Mouse (Mus musculus) forebrain, embryonic 11.5 days (tissue): ENCODE measurements around the gene Cbfa2t2. TPM values are rescaled to one million over a fixed set of nuclear protein-coding genes. Genes with fewer than 3 reads are reported as not detected.
"Not testable (repeated sequence)": the region's sequence is repeated elsewhere in the genome, so short reads cannot be mapped to it uniquely, and the experiment has no call there.

ENCODE experiments used
- ATAC-seq: fragments of 200-750 bp; cut with Nextera tagmentation; replicated peaks from 2 replicates; pipeline ENCODE4 v1.8.0; 2017; ENCODE audit warnings: moderate TSS enrichment; ENCODE audit not compliant: low FRiP score
- DNase-seq: peaks from one replicate; pipeline ENCODE4 v3.0.0-alpha.2; 2017; ENCODE audit warnings: low spot score
- H3K27ac ChIP-seq: fragments of 300-500 bp; sonication (generic); 2 replicates; pipeline ENCODE4 v1.5.1; 2014; ENCODE audit warnings: low read depth, low read length
- H3K27me3 ChIP-seq: fragments of 300-500 bp; sonication (generic); 2 replicates; pipeline ENCODE4 v1.6.1; 2014; ENCODE audit warnings: mild to moderate bottlenecking, low read length, mixed read lengths; ENCODE audit not compliant: control insufficient read depth, insufficient read depth
- H3K36me3 ChIP-seq: fragments of 300-500 bp; sonication (generic); 2 replicates; pipeline ENCODE4 v1.6.1; 2014; ENCODE audit warnings: mild to moderate bottlenecking, low read length, moderate library complexity, mixed read lengths; ENCODE audit not compliant: control insufficient read depth, insufficient read depth
- H3K4me1 ChIP-seq: fragments of 300-500 bp; sonication (generic); replicated peaks from 2 replicates; pipeline ENCODE4 v1.6.1; 2014; ENCODE audit warnings: low read length, mixed read lengths; ENCODE audit not compliant: control insufficient read depth, insufficient read depth
- H3K4me2 ChIP-seq: fragments of 300-500 bp; sonication (generic); 2 replicates; pipeline ENCODE4 v1.6.1; 2014; ENCODE audit warnings: low read depth, mild to moderate bottlenecking, low read length, moderate library complexity, mixed read lengths; ENCODE audit not compliant: severe bottlenecking
- H3K4me3 ChIP-seq: fragments of 300-500 bp; sonication (generic); 2 replicates; pipeline ENCODE4 v1.5.1; 2014; ENCODE audit warnings: low read depth, low read length
- H3K9ac ChIP-seq: fragments of 300-500 bp; sonication (generic); 2 replicates; pipeline ENCODE4 v1.6.1; 2014; ENCODE audit warnings: low read length
- H3K9me3 ChIP-seq: fragments of 300-500 bp; sonication (generic); 2 replicates; pipeline ENCODE4 v1.6.1; 2016; ENCODE audit warnings: low read length, mixed read lengths; ENCODE audit not compliant: control insufficient read depth
- WGBS: fragments of 180-500 bp; shearing (Covaris S2); extraction: QIAGEN DNeasy Blood & Tissue Kit; methylation state at CpG from one replicate; pipeline ENCODE4 v1.1.7; 2014; 5-methylcytosine and 5-hydroxymethylcytosine counted together
- polyA plus RNA-seq: library from polyadenylated mRNA; unstranded; fragments of >200 nt; fragmentation: Nextera tagmentation; extraction: Ambion mirVana; gene quantifications from 2 replicates; pipeline ENCODE4 v1.2.1, GENCODE M21; 2014

Cbfa2t2 gene
- polyA plus RNA-seq, 1 experiment from 2014 or later: 71.6 TPM

- no peaks in the 10 kb centered on the region for H3K36me3 ChIP-seq
- no peaks in the 10 kb centered on the region for H3K9me3 ChIP-seq
- H3K4me1 ChIP-seq: peaks cover 3% of the 10 kb centered on the region; the same call in 1 of the 2 replicates
- H3K27ac ChIP-seq: peak overlapping the region; percentile 51; the same call in 1 of the 2 replicates
- H3K27me3 ChIP-seq: no peaks in the 10 kb centered on the region
- no peak overlapping the region for H3K4me3 ChIP-seq
- H3K4me2 ChIP-seq: no peak overlapping the region
- WGBS: 52% methylated on average over 1 of the region's 1 CpGs
- ATAC-seq: peak; percentile 78
- DNase-seq: peak; percentile 74
- H3K9ac ChIP-seq: no peak overlapping the region
Measured at GRCm38 (mm10) chr2:154465914-154466335, 29.6 kb downstream of the Cbfa2t2 start.

- H3K4me1 ChIP-seq: peaks cover 3% of the 10 kb centered on the region; the same call in 1 of the 2 replicates
- ATAC-seq: no peak
- DNase-seq: no peak
Measured at GRCm38 (mm10) chr2:154467139-154467538, 30.9 kb downstream of the Cbfa2t2 start.

GRCm38 (mm10) chr2:154474251-154475061, 38.2 kb downstream of the Cbfa2t2 start:
- Histone ChIP-seq H3K4me3 (no peak overlapping the region), H3K4me1 (no peaks in the 10 kb centered on the region)
- WGBS: 78% methylated on average over 1 of the region's 1 CpGs

More at GRCm38 (mm10) chr2:154467139-154467538, 30.9 kb downstream of the Cbfa2t2 start:
- no peak overlapping the region for H3K4me2 ChIP-seq
- WGBS: 88% methylated on average over 5 of the region's 5 CpGs
- H3K27ac ChIP-seq: no peak overlapping the region
- H3K4me3 ChIP-seq: no peak overlapping the region
- H3K9ac ChIP-seq: no peak overlapping the region
- no peaks in the 10 kb centered on the region for H3K27me3 ChIP-seq
- no peaks in the 10 kb centered on the region for H3K9me3 ChIP-seq
- H3K36me3 ChIP-seq: no peaks in the 10 kb centered on the region

GRCm38 (mm10) chr2:154475062-154475349, 38.7 kb downstream of the Cbfa2t2 start:
- Histone ChIP-seq H3K27me3 (no peaks in the 10 kb centered on the region), H3K9ac (no peak overlapping the region), H3K9me3 (no peaks in the 10 kb centered on the region), H3K4me3 (no peak overlapping the region), H3K4me1 (no peaks in the 10 kb centered on the region), H3K27ac (no peak overlapping the region), H3K36me3 (no peaks in the 10 kb centered on the region), H3K4me2 (no peak overlapping the region)
- WGBS: 88% methylated on average over 1 of the region's 1 CpGs
- no peak for DNase-seq
- no peak for ATAC-seq

More at GRCm38 (mm10) chr2:154474251-154475061, 38.2 kb downstream of the Cbfa2t2 start:
- DNase-seq (no peak), ATAC-seq (no peak)
- H3K4me2 ChIP-seq: no peak overlapping the region
- H3K27ac ChIP-seq: peak overlapping the region; percentile 18; the same call in 1 of the 2 replicates
- H3K9me3 ChIP-seq: no peaks in the 10 kb centered on the region
- H3K36me3 ChIP-seq: no peaks in the 10 kb centered on the region
- no peak overlapping the region for H3K9ac ChIP-seq
- no peaks in the 10 kb centered on the region for H3K27me3 ChIP-seq

GRCm38 (mm10) chr2:154475861-154476260, 39.6 kb downstream of the Cbfa2t2 start:
- DNase-seq: no peak
- Histone ChIP-seq H3K4me2 (no peak overlapping the region), H3K36me3 (no peaks in the 10 kb centered on the region), H3K9ac (no peak overlapping the region), H3K9me3 (no peaks in the 10 kb centered on the region), H3K27ac (no peak overlapping the region), H3K4me3 (no peak overlapping the region), H3K4me1 (no peaks in the 10 kb centered on the region), H3K27me3 (no peaks in the 10 kb centered on the region)
- ATAC-seq: no peak
- WGBS: 97% methylated on average over 7 of the region's 7 CpGs

- no peak overlapping the region for H3K4me2 ChIP-seq
- H3K36me3 ChIP-seq: no peaks in the 10 kb centered on the region
- H3K4me1 ChIP-seq: no peaks in the 10 kb centered on the region
- no peak overlapping the region for H3K9ac ChIP-seq
- no peaks in the 10 kb centered on the region for H3K9me3 ChIP-seq
- ATAC-seq: no peak
- H3K27ac ChIP-seq: no peak overlapping the region
- 81% methylated on average over 3 of the region's 3 CpGs for WGBS
- no peak for DNase-seq
- no peaks in the 10 kb centered on the region for H3K27me3 ChIP-seq
- no peak overlapping the region for H3K4me3 ChIP-seq
Measured at GRCm38 (mm10) chr2:154477028-154477427, 40.7 kb downstream of the Cbfa2t2 start.

- H3K36me3 ChIP-seq: no peaks in the 10 kb centered on the region
- no peak for DNase-seq
- no peaks in the 10 kb centered on the region for H3K27me3 ChIP-seq
- H3K9ac ChIP-seq: no peak overlapping the region
- no peaks in the 10 kb centered on the region for H3K9me3 ChIP-seq
- H3K4me3 ChIP-seq: no peak overlapping the region
- H3K27ac ChIP-seq: no peak overlapping the region
- no peak for ATAC-seq
- H3K4me2 ChIP-seq: no peak overlapping the region
- no peaks in the 10 kb centered on the region for H3K4me1 ChIP-seq
Measured at GRCm38 (mm10) chr2:154491788-154492187, 55.5 kb downstream of the Cbfa2t2 start.

- DNase-seq, H3K4me3 ChIP-seq, H3K4me1 ChIP-seq: not testable (repeated sequence)
Measured at GRCm38 (mm10) chr2:154493559-154493958, 57.3 kb downstream of the Cbfa2t2 start.

GRCm38 (mm10) chr2:154495021-154495420, 58.7 kb downstream of the Cbfa2t2 start:
- Histone ChIP-seq H3K4me1 (no peaks in the 10 kb centered on the region), H3K4me2 (no peak overlapping the region), H3K9me3 (no peaks in the 10 kb centered on the region), H3K27me3 (no peaks in the 10 kb centered on the region), H3K9ac (no peak overlapping the region), H3K27ac (no peak overlapping the region), H3K36me3 (no peaks in the 10 kb centered on the region), H3K4me3 (no peak overlapping the region)
- DNase-seq (no peak), ATAC-seq (no peak)
- 90% methylated on average over 4 of the region's 4 CpGs for WGBS

More at GRCm38 (mm10) chr2:154493559-154493958, 57.3 kb downstream of the Cbfa2t2 start:
- not testable (repeated sequence) for H3K4me2 ChIP-seq, H3K36me3 ChIP-seq, H3K9ac ChIP-seq, H3K9me3 ChIP-seq, ATAC-seq, H3K27ac ChIP-seq, H3K27me3 ChIP-seq
- 46% methylated on average over 2 of the region's 2 CpGs for WGBS
